Mouse (Mus musculus) lung, postnatal 0 days (tissue): Measurements from ENCODE around the gene Ubap2. TPM values are rescaled to one million over a fixed set of nuclear protein-coding genes. Genes with fewer than 3 reads are reported as not detected.

Source experiments
- ATAC-seq: fragments of 200-750 bp; cut with Nextera tagmentation; 2 replicates; pipeline ENCODE4 v1.8.0; 2017; ENCODE audit warnings: moderate library complexity
- DNase-seq: peaks from one replicate; pipeline ENCODE4 v3.0.0-alpha.2; 2016; ENCODE audit warnings: low spot score
- H3K27ac ChIP-seq: fragments of 300-500 bp; sonication (generic); 2 replicates; pipeline ENCODE4 v1.5.1; 2014; ENCODE audit warnings: antibody characterized with exemption, mild to moderate bottlenecking, low read length, mixed read lengths
- H3K27me3 ChIP-seq: fragments of 300-500 bp; sonication (generic); replicated peaks from 2 replicates; pipeline ENCODE4 v1.6.1; 2014; ENCODE audit warnings: low read length, mixed read lengths; ENCODE audit not compliant: insufficient read depth
- H3K36me3 ChIP-seq: fragments of 300-500 bp; sonication (generic); 2 replicates; pipeline ENCODE4 v1.6.1; 2014; ENCODE audit warnings: low read length, mixed read lengths; ENCODE audit not compliant: insufficient read depth
- H3K4me1 ChIP-seq: fragments of 300-500 bp; sonication (generic); 2 replicates; pipeline ENCODE4 v1.6.1; 2014; ENCODE audit warnings: antibody characterized with exemption, low read depth, low read length, mixed read lengths; ENCODE audit not compliant: insufficient read depth
- H3K4me2 ChIP-seq: fragments of 300-500 bp; sonication (generic); replicated peaks from 2 replicates; pipeline ENCODE4 v1.6.1; 2014; ENCODE audit warnings: low read depth, mild to moderate bottlenecking, low read length, moderate library complexity, mixed read lengths
- H3K4me3 ChIP-seq: fragments of 300-500 bp; sonication (generic); 2 replicates; pipeline ENCODE4 v1.5.1; 2014; ENCODE audit warnings: low read depth, low read length
- H3K9ac ChIP-seq: fragments of 300-500 bp; sonication (generic); replicated peaks from 2 replicates; pipeline ENCODE4 v1.6.1; 2014; ENCODE audit warnings: low read depth, mild to moderate bottlenecking
- H3K9me3 ChIP-seq: fragments of 300-500 bp; sonication (generic); 2 replicates; pipeline ENCODE4 v1.6.1; 2016; ENCODE audit warnings: low read length, mixed read lengths
- CTCF ChIP-seq: IDR thresholded peaks from 2 replicates; pipeline ENCODE4 v1.5.1; 2016; ENCODE audit warnings: antibody characterized with exemption, mild to moderate bottlenecking
- EP300 ChIP-seq: IDR thresholded peaks from 2 replicates; pipeline ENCODE4 v1.6.1; 2016; ENCODE audit warnings: antibody characterized with exemption, mild to moderate bottlenecking, control low read depth
- WGBS: fragments of 180-500 bp; shearing (Covaris S2); extraction: QIAGEN DNeasy Blood & Tissue Kit; methylation state at CpG from one replicate; pipeline ENCODE4 v1.1.7; 2014; 5-methylcytosine and 5-hydroxymethylcytosine counted together
- polyA plus RNA-seq: library from polyadenylated mRNA; unstranded; fragments of >200 nt; fragmentation: Nextera tagmentation; extraction: Ambion mirVana; gene quantifications from 2 replicates; pipeline ENCODE4 v1.2.1, GENCODE M21; 2015

Ubap2 gene
- polyA plus RNA-seq, 1 experiment from 2014 or later = 18.2 TPM

DNA sequence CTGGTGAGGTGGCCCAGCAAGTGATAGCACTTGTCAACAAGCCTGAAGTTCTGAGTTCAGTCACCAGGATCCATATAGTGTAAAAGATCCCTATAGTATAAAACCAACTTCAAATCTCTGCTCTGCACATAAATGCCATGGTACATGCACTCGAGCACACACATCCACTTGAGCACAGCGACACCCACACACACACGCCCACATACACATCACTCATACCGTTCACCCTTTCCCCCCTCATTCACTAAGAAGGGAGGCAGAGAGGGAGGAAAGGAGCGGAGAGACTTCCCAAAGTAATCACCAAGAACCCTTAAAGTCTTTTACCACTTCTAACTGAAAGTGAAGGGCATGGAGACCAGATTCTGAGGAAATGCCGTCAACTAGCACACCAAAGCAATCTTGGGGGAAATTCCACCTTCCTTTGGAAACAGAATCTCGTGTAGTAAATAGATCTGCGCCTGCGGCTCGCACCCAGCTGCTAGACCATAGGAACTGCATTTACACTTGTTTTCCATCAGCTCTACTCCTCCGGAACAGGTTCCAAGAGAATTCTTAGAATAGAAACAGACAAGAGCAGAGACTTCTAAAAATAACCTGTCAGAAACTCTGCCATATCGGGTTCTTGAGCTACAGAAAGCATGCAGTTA, 19.3 kb downstream of the Ubap2 start:
- ATAC-seq (peak; percentile 30; the same call in 1 of the 2 replicates), DNase-seq (peak; percentile 17)
- no peaks in the 10 kb centered on the region for H3K36me3 ChIP-seq
- H3K4me2 ChIP-seq = no peak overlapping the region
- H3K9ac ChIP-seq = no peak overlapping the region
- H3K27me3 ChIP-seq = no peaks in the 10 kb centered on the region
- H3K4me3 ChIP-seq = no peak overlapping the region
- H3K9me3 ChIP-seq = no peaks in the 10 kb centered on the region
- peaks cover 2% of the 10 kb centered on the region; the same call in 1 of the 2 replicates for H3K4me1 ChIP-seq
- TF ChIP-seq EP300 (no peak), CTCF (no peak)
- WGBS = 63% methylated on average over 12 of the region's 12 CpGs
- H3K27ac ChIP-seq = no peak overlapping the region

DNA sequence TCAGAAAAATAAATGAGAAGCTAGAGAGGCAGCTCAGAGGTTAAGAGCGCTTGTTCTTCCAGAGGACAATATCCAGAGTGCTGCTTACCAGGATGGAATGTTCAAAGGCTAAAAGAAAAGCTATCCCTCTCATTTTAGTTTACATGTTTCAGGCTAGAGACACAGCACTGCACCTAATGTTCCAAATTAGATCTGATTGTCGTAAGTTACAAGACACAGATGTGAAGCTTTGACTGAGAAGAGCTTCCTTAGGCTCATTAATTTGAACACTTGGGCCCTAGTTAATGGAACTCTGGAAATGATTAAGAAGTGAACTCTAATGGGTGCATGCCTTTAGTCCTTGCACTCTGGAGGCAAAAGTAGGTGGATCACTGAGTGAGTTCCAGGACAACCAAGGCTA, 21.2 kb downstream of the Ubap2 start:
- Histone ChIP-seq H3K4me2 (no peak overlapping the region), H3K9me3 (no peaks in the 10 kb centered on the region), H3K9ac (no peak overlapping the region), H3K36me3 (peaks cover 6% of the 10 kb centered on the region; the same call in 1 of the 2 replicates), H3K27me3 (no peaks in the 10 kb centered on the region), H3K4me1 (peaks cover 2% of the 10 kb centered on the region; the same call in 1 of the 2 replicates), H3K27ac (no peak overlapping the region), H3K4me3 (no peak overlapping the region)
- TF ChIP-seq EP300 (no peak), CTCF (no peak)
- DNase-seq = no peak
- ATAC-seq = no peak
- whole genome bisulfite sequencing = 87% methylated on average over 2 of the region's 2 CpGs

DNA sequence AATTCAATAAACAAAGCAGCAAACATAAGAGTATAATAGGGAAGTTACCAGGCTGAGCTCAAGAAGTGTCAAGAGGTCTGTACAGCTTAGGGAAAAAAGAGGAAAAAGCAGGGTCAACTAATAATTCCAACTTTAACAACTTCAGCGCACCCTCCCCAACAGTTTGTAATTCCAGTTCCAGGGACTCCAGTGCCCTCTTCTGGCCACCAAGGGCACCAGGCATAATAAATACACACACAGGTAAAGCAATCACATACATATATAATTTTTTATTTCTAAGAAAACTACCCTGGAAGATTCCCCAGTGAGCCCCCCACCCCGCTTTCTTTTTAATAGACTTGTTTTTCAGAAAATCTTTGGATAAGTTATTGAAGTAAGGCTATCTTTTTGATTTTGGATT, 29.5 kb downstream of the Ubap2 start:
- ATAC-seq (no peak), DNase-seq (no peak)
- Histone ChIP-seq H3K9me3 (no peaks in the 10 kb centered on the region), H3K9ac (no peak overlapping the region), H3K36me3 (peaks cover 10% of the 10 kb centered on the region; the same call in 1 of the 2 replicates), H3K27ac (no peak overlapping the region), H3K4me1 (no peaks in the 10 kb centered on the region), H3K27me3 (no peaks in the 10 kb centered on the region), H3K4me3 (no peak overlapping the region), H3K4me2 (no peak overlapping the region)
- TF ChIP-seq CTCF (peak; percentile 47), EP300 (no peak)
- 95% methylated on average over 2 of the region's 2 CpGs for WGBS

DNA sequence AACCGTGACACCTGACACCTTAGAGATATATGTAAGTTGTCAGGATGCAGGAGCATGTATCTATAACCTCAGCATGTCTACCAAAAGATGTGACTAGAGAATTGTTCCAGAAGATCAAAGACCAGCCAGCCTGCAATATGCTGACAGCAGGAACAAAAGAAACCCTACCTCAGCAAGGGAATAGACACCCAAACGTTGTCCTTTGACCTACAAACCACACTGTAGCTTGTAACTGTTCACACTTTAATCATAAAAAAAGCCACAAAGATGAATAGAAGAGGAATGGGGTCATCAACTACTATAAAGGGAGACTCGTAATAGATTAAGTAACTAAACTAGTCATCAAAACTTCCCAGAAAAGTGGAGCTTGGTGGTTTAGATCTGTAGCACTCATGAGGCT, 34.0 kb downstream of the Ubap2 start:
- Histone ChIP-seq H3K27me3 (no peaks in the 10 kb centered on the region), H3K4me2 (no peak overlapping the region), H3K9me3 (no peaks in the 10 kb centered on the region), H3K36me3 (no peaks in the 10 kb centered on the region), H3K9ac (no peak overlapping the region), H3K4me3 (no peak overlapping the region), H3K27ac (no peak overlapping the region), H3K4me1 (no peaks in the 10 kb centered on the region)
- TF ChIP-seq EP300 (no peak), CTCF (no peak)
- DNase-seq (no peak), ATAC-seq (no peak)
- 81% methylated on average over 3 of the region's 3 CpGs for WGBS

DNA sequence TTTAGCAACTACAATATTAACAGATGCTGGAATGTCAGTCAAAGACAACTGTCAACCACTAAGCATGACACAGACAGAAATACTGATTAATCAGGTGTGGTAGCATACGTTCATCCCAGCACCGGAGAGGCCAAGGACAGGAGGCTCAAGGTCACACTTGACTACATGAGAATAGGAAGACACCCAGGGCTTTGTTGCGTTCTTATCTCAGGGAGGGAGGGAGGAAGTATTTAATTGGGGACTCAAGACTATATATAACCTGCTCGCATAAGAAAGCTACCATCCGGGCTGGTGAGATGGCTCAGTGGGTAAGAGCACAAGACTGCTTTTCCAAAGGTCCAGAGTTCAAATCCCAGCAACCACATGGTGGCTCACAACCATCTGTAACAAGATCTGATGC, 39.3 kb downstream of the Ubap2 start:
- H3K9me3 ChIP-seq = no peaks in the 10 kb centered on the region
- H3K27me3 ChIP-seq = no peaks in the 10 kb centered on the region
- peaks cover 30% of the 10 kb centered on the region for H3K36me3 ChIP-seq
- no peak overlapping the region for H3K4me3 ChIP-seq
- no peak overlapping the region for H3K4me2 ChIP-seq
- TF ChIP-seq CTCF = no peak
- TF ChIP-seq EP300 = no peak
- no peak overlapping the region for H3K9ac ChIP-seq
- no peaks in the 10 kb centered on the region for H3K4me1 ChIP-seq
- 74% methylated on average over 5 of the region's 5 CpGs for WGBS
- ATAC-seq = no peak
- DNase-seq = no peak
- no peak overlapping the region for H3K27ac ChIP-seq

DNA sequence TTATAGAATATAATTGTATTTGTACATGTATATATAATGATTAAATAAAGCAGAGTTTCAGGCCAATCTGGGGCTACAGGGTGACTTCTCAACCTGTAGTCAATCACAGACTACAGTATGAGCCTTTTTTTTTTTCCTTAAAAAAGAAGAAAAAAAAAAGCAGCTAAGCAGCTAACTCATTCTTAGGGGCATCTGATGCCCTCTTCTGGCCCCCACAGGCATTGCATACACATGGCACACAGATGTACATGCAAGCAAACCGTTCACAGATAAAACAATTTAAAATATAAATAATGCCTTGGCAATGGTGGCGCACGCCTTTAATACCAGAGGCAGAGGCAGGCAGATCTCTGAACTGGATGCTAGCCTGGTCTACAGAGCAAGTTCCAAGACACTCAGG, 48.6 kb downstream of the Ubap2 start:
- no peak overlapping the region for H3K9ac ChIP-seq
- no peak overlapping the region for H3K4me2 ChIP-seq
- H3K4me1 ChIP-seq = no peaks in the 10 kb centered on the region
- TF ChIP-seq CTCF (peak; percentile 69), EP300 (no peak)
- peaks cover 23% of the 10 kb centered on the region; the same call in 1 of the 2 replicates for H3K36me3 ChIP-seq
- no peaks in the 10 kb centered on the region for H3K27me3 ChIP-seq
- no peak overlapping the region for H3K4me3 ChIP-seq
- 71% methylated on average over 3 of the region's 3 CpGs for WGBS
- no peak overlapping the region for H3K27ac ChIP-seq
- peak; percentile 50 for DNase-seq
- ATAC-seq = no peak
- no peaks in the 10 kb centered on the region for H3K9me3 ChIP-seq
